Mouse (Mus musculus): ENCODE measurements around the gene Wdr46. TPM values are rescaled to one million over a fixed set of nuclear protein-coding genes. Genes with fewer than 3 reads are reported as not detected.
"Not testable (repeated sequence)": the region's sequence is repeated elsewhere in the genome, so short reads cannot be mapped to it uniquely, and the experiment has no call there.

Wdr46 gene
- polyA plus RNA-seq, 1 experiment from 2014 or later = 19.2 TPM

- peaks cover 11% of the 10 kb centered on the region; the same call in 1 of the 2 replicates for H3K4me1 ChIP-seq (ENCODE audit: control insufficient read depth, insufficient read depth, low read length)
- H3K27ac ChIP-seq (ENCODE audit: low read length) = no peak overlapping the region
- peak overlapping the region; percentile 40 for H3K4me3 ChIP-seq (ENCODE audit: low read depth, low read length)
- no peaks in the 10 kb centered on the region for H3K9me3 ChIP-seq (replicated peaks; ENCODE audit: control insufficient read depth, low read length, poor library complexity, severe bottlenecking)
- H3K27me3 ChIP-seq (ENCODE audit: control insufficient read depth, insufficient read depth, low read depth, low read length) = peaks cover 36% of the 10 kb centered on the region
- peak overlapping the region; percentile 60 for H3K9ac ChIP-seq (ENCODE audit: low read depth, low read length)
- WGBS = 3% methylated on average over 57 of the region's 57 CpGs
- ATAC-seq = no peak
- H3K4me2 ChIP-seq (ENCODE audit: low read length) = peak overlapping the region; percentile 61
- no peaks in the 10 kb centered on the region for H3K36me3 ChIP-seq (ENCODE audit: control insufficient read depth, insufficient read depth, low read length)
Measured at GRCm38 (mm10) chr17:33977861-33978557, 37.5 kb downstream of the Wdr46 start.

GRCm38 (mm10) chr17:33978631-33979031, 38.2 kb downstream of the Wdr46 start:
- Histone ChIP-seq H3K4me3 (ENCODE audit: low read depth, low read length) (peak overlapping the region; percentile 40), H3K9me3 (replicated peaks; ENCODE audit: control insufficient read depth, low read length, poor library complexity, severe bottlenecking) (no peaks in the 10 kb centered on the region), H3K4me2 (ENCODE audit: low read length) (peak overlapping the region; percentile 61), H3K27me3 (ENCODE audit: control insufficient read depth, insufficient read depth, low read depth, low read length) (peaks cover 36% of the 10 kb centered on the region), H3K36me3 (ENCODE audit: control insufficient read depth, insufficient read depth, low read length) (no peaks in the 10 kb centered on the region), H3K27ac (ENCODE audit: low read length) (no peak overlapping the region), H3K9ac (ENCODE audit: low read depth, low read length) (peak overlapping the region; percentile 60), H3K4me1 (ENCODE audit: control insufficient read depth, insufficient read depth, low read length) (peaks cover 11% of the 10 kb centered on the region; the same call in 1 of the 2 replicates)
- 2% methylated on average over 17 of the region's 17 CpGs for WGBS
- ATAC-seq = no peak

GRCm38 (mm10) chr17:33979512-33980050, 39.1 kb downstream of the Wdr46 start:
- no peak for ATAC-seq
- no peak overlapping the region for H3K4me2 ChIP-seq (ENCODE audit: low read length)
- no peak overlapping the region for H3K27ac ChIP-seq (ENCODE audit: low read length)
- WGBS = 75% methylated on average over 6 of the region's 6 CpGs
- peaks cover 36% of the 10 kb centered on the region for H3K27me3 ChIP-seq (ENCODE audit: control insufficient read depth, insufficient read depth, low read depth, low read length)
- no peak overlapping the region for H3K9ac ChIP-seq (ENCODE audit: low read depth, low read length)
- H3K4me1 ChIP-seq (ENCODE audit: control insufficient read depth, insufficient read depth, low read length) = peaks cover 11% of the 10 kb centered on the region; the same call in 1 of the 2 replicates
- no peak overlapping the region for H3K4me3 ChIP-seq (ENCODE audit: low read depth, low read length)
- no peaks in the 10 kb centered on the region for H3K9me3 ChIP-seq (replicated peaks; ENCODE audit: control insufficient read depth, low read length, poor library complexity, severe bottlenecking)
- no peaks in the 10 kb centered on the region for H3K36me3 ChIP-seq (ENCODE audit: control insufficient read depth, insufficient read depth, low read length)

GRCm38 (mm10) chr17:33980181-33981035, 39.9 kb downstream of the Wdr46 start:
- WGBS = 75% methylated on average over 19 of the region's 19 CpGs
- H3K4me3 ChIP-seq (ENCODE audit: low read depth, low read length) = peak overlapping the region; percentile 8; the same call in 1 of the 2 replicates

GRCm38 (mm10) chr17:33981192-33981909, 40.9 kb downstream of the Wdr46 start:
- Histone ChIP-seq H3K4me2 (ENCODE audit: low read length) (peak overlapping the region; percentile 55), H3K4me3 (ENCODE audit: low read depth, low read length) (peak overlapping the region; percentile 51), H3K27ac (ENCODE audit: low read length) (peak overlapping the region; percentile 90), H3K4me1 (ENCODE audit: control insufficient read depth, insufficient read depth, low read length) (peaks cover 11% of the 10 kb centered on the region; the same call in 1 of the 2 replicates), H3K27me3 (ENCODE audit: control insufficient read depth, insufficient read depth, low read depth, low read length) (peaks cover 32% of the 10 kb centered on the region), H3K9ac (ENCODE audit: low read depth, low read length) (peak overlapping the region; percentile 64; the same call in 1 of the 2 replicates)
- not testable (repeated sequence) for H3K36me3 ChIP-seq (ENCODE audit: control insufficient read depth, insufficient read depth, low read length); H3K9me3 ChIP-seq (replicated peaks; ENCODE audit: control insufficient read depth, low read length, poor library complexity, severe bottlenecking)
- peak; percentile 97 for ATAC-seq
- under 1% methylated on average over 27 of the region's 27 CpGs for WGBS

More at GRCm38 (mm10) chr17:33980181-33981035, 39.9 kb downstream of the Wdr46 start:
- H3K27me3 ChIP-seq (ENCODE audit: control insufficient read depth, insufficient read depth, low read depth, low read length) = peaks cover 34% of the 10 kb centered on the region
- H3K4me2 ChIP-seq (ENCODE audit: low read length) = peak overlapping the region; percentile 37
- H3K4me1 ChIP-seq (ENCODE audit: control insufficient read depth, insufficient read depth, low read length) = peaks cover 11% of the 10 kb centered on the region; the same call in 1 of the 2 replicates
- ATAC-seq = peak; percentile 6; the same call in 1 of the 2 replicates
- H3K9me3 ChIP-seq (replicated peaks; ENCODE audit: control insufficient read depth, low read length, poor library complexity, severe bottlenecking) = no peaks in the 10 kb centered on the region
- 0 out of 2 replicates have a peak overlapping the region, but pooled peaks have one; percentile 21 for H3K9ac ChIP-seq (ENCODE audit: low read depth, low read length)
- peak overlapping the region; percentile 74 for H3K27ac ChIP-seq (ENCODE audit: low read length)
- H3K36me3 ChIP-seq (ENCODE audit: control insufficient read depth, insufficient read depth, low read length) = no peaks in the 10 kb centered on the region

GRCm38 (mm10) chr17:33982136-33982535, 41.7 kb downstream of the Wdr46 start:
- not testable (repeated sequence) for H3K9me3 ChIP-seq (replicated peaks; ENCODE audit: control insufficient read depth, low read length, poor library complexity, severe bottlenecking); ATAC-seq; H3K9ac ChIP-seq (ENCODE audit: low read depth, low read length); H3K36me3 ChIP-seq (ENCODE audit: control insufficient read depth, insufficient read depth, low read length)
- Histone ChIP-seq H3K4me1 (ENCODE audit: control insufficient read depth, insufficient read depth, low read length) (peaks cover 11% of the 10 kb centered on the region; the same call in 1 of the 2 replicates), H3K4me2 (ENCODE audit: low read length) (peak overlapping the region; percentile 55), H3K4me3 (ENCODE audit: low read depth, low read length) (peak overlapping the region; percentile 51), H3K27ac (ENCODE audit: low read length) (peak overlapping the region; percentile 90), H3K27me3 (ENCODE audit: control insufficient read depth, insufficient read depth, low read depth, low read length) (peaks cover 28% of the 10 kb centered on the region)
- WGBS = 9% methylated on average over 8 of the region's 8 CpGs

GRCm38 (mm10) chr17:33991788-33992664, 51.6 kb downstream of the Wdr46 start:
- H3K27ac ChIP-seq (ENCODE audit: low read length) = no peak overlapping the region
- no peaks in the 10 kb centered on the region for H3K36me3 ChIP-seq (ENCODE audit: control insufficient read depth, insufficient read depth, low read length)
- 32% methylated on average over 10 of the region's 10 CpGs for WGBS
- no peak overlapping the region for H3K4me2 ChIP-seq (ENCODE audit: low read length)
- H3K4me3 ChIP-seq (ENCODE audit: low read depth, low read length) = no peak overlapping the region
- H3K9ac ChIP-seq (ENCODE audit: low read depth, low read length) = no peak overlapping the region
- no peaks in the 10 kb centered on the region; the same call in 1 of the 2 replicates for H3K27me3 ChIP-seq (ENCODE audit: control insufficient read depth, insufficient read depth, low read depth, low read length)
- H3K9me3 ChIP-seq (replicated peaks; ENCODE audit: control insufficient read depth, low read length, poor library complexity, severe bottlenecking) = no peaks in the 10 kb centered on the region
- no peaks in the 10 kb centered on the region; the same call in 1 of the 2 replicates for H3K4me1 ChIP-seq (ENCODE audit: control insufficient read depth, insufficient read depth, low read length)
- ATAC-seq = no peak
